Mouse (Mus musculus): ENCODE measurements at regions not wholly inside any gene's neighbourhood (a gene's known extent, or its start where the extent isn't known, plus 50 kb on each side); places are given as distances from the start of the nearest gene placed in this dataset.

DNA sequence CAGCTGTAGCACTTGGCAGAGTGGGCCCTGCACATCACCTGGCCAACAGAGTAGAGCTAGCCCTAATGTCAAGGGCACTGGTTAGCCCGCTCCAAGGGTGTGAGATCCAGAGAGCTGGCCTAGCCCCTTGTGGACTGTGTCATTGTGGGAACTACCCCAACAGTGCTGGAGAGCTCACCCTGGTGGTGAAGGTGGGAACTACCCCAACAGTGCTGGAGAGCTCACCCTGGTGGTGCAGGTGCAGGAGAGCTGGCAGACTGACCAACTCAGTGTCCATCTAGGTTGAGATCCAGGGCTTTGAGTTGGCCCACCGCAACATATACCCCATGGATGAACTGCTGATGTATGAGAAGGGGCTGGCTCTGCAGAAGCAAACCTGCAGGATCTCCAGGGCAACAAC is 196.7 kb downstream of the Alg10b start:
- TF ChIP-seq ZNF384 (IDR thresholded peaks at IDR 0.05; ENCODE audit: low read depth, low read length) (no peak), HCFC1 (IDR thresholded peaks at IDR 0.05; ENCODE audit: borderline replicate concordance, insufficient read depth, low read length) (no peak), ZC3H11A (IDR thresholded peaks at IDR 0.05; ENCODE audit: borderline replicate concordance, low read depth, low read length) (no peak), CHD2 (IDR thresholded peaks at IDR 0.05; ENCODE audit: low read depth, low read length) (no peak)
